Mouse (Mus musculus): ENCODE results near the gene Dnah11.
"Not testable (repeated sequence)": the region's sequence is repeated elsewhere in the genome, so short reads cannot be mapped to it uniquely, and the experiment has no call there.

Dnah11 gene

GRCm38 (mm10) chr12:117980315-117980714, 218.5 kb downstream of the Dnah11 start:
- no peak for DNase-seq (ENCODE audit: extremely low spot score)

DNA sequence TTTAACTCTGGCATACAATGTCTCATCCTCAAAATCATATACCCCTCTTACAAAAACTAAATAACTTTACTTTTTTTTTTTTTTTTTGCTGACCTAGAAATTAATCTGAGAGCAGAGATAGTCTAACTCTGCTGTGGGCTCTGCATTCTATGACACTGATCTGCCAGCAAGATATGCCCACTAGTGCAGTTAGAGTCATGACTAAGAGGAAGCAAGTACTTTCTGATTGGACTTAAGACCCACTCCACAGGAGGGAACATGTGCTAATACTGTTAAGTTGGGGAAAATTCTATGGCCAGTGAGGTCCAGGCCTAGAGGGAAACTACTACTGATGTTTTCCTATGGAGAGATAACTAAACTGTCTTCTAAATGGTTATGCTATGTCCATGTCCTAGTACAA, 225.1 kb downstream of the Dnah11 start:
- DNase-seq (ENCODE audit: extremely low spot score), result no peak

DNA sequence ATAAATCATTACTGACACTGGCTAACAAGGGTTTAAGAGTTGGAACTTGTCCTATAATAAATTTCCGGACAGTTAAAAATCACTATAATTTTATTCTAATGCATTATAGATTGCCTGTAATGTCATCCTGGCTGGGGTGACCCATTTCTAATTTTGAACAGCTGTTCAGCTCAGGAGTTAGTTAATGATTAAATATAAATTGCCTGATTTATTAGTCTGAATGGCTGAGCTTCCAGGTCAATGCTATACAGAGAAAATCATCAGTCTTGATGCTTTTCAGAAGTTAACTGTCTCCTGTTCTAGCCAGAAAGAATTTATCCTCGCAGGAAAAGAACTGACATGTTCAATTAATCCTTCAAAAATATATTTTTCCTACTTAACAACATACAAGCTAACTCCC, 236.1 kb downstream of the Dnah11 start:
- DNase-seq (ENCODE audit: extremely low spot score), result no peak

- no peak for DNase-seq (ENCODE audit: extremely low spot score)
These were observed 239.6 kb downstream of the Dnah11 start for GRCm38 (mm10) chr12:117959213-117959612.

- DNase-seq (ENCODE audit: extremely low spot score), result peak; percentile 3
These were observed 251.8 kb downstream of the Dnah11 start for GRCm38 (mm10) chr12:117946823-117947704.

DNA sequence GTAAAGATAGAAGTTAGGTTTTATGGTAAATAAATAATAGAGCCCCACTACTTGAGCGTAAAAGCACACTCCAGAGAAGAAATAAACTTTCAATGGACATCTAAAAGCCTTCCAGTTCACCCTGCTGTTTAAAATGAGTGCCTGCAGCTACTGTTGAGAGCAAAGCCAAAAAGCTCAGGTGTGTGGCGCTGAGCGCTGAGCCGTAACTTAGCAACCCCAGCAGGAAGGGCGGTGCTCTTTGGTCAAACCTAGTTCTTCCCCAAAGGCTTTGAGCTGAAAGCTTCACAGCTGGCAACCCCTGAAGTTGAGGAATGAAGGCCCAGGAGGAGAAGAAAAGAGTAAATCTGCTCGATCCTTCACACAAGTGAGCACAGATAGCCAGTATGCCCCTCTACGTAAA, 256.9 kb downstream of the Dnah11 start:
- no peak for DNase-seq (ENCODE audit: extremely low spot score)

DNA sequence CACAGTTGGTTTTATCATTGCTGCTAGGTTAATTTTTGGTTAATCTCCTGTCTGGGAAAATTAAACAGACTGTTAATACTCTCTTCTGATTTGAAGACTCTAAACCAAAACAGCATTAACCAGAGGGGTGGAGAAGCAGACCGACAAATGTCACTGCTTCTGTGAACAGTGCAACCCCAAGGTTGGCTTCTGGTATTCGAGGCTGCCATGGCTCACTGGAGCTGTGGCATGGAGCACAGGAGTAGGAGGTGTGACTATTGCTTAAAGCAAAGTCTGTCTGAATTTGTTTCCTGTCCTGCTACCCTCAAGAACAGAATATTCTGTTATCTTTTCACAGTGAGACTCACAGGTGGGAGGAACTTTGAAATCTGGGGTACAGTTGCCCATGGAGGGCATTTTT, 260.6 kb downstream of the Dnah11 start:
- no peak for DNase-seq (ENCODE audit: extremely low spot score)

DNA sequence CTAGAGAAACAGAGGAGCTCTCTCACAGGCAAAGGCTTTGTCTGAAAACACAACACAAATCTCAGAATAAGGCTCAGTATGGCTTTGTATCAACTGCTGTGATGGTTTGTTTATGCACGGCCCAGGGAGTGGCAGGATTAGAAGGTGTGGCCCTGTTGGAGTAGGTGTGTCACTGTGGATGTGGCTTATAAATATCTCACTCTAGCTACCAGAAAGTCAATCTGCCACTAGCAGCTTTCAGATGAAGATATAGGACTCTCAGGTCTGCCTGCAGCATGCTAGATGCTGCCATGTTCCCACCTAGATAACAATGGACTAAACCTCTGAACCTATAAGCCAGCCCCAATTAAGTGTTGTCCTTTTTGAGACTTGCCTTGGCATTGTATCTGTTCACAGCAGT, 266.8 kb downstream of the Dnah11 start:
- DNase-seq (ENCODE audit: extremely low spot score), result no peak

GRCm38 (mm10) chr12:117929768-117930167, 269.1 kb downstream of the Dnah11 start:
- no peak for DNase-seq (ENCODE audit: extremely low spot score)

DNA sequence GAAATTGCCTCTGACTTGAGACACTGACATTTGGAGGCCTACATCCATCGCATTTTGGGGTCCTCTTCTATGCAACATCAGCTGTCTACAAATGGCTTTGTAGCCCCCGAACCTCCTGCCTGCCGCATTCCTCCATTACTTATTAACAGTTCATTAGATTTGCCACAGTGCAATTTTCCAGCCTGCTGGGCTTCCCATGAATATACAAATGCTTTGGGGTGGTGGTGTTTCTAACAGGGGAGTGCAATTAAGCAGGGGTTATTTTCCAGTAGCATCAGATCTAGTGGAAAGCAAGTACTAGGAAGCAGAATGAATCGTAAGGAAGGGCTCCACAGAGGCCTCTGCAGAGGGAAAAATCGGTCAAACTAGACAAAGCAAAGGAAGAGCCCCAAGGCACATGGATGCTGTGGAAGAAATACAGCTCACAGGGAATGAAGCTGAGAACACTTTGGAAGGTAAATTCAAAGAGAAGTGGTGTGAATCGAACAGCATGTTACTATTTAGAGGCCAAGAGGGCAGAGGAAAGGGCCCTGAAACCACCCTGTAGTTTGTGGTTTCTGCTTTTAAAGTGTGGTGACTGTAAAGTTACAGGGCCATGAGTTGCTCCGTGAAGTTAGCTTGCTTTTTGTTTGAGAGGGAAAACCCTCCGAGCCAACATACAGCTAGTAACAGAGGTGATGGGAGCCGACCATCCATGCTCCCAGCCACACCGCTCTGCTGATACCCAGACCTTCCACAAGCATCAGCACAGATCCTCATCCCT, 282.8 kb downstream of the Dnah11 start:
- peak; percentile 19 for DNase-seq (ENCODE audit: extremely low spot score)

DNA sequence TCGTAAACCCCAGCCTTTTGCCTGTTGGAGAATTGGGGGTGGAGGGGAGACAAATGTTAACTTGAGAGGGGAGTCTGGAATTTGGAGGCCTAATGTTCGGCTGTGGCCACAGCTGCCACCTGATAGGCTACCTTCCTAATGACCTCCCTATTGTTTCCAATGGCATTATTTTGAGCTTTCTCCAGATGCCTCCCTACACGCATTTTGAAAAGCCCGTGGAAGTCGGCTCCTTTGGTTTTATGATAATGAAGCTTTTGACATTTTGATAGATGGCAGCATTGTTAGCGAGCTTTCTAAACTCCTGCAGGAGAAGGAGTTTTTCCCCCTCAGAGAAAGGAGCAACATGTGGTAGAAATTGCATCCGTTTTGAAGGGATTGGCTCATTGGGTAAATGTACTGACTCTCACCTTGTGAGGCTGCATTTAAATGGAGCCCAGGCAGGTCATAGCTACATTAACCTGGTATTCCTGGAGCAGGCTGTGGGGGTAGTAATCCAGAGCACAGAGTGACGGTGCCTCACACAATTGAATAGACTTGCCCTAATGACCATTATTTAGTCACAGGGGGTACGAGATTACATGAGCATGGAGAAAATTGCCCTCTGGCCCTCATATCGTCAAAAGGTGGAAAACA, 284.1 kb downstream of the Dnah11 start:
- peak; percentile 22 for DNase-seq (ENCODE audit: extremely low spot score)

DNA sequence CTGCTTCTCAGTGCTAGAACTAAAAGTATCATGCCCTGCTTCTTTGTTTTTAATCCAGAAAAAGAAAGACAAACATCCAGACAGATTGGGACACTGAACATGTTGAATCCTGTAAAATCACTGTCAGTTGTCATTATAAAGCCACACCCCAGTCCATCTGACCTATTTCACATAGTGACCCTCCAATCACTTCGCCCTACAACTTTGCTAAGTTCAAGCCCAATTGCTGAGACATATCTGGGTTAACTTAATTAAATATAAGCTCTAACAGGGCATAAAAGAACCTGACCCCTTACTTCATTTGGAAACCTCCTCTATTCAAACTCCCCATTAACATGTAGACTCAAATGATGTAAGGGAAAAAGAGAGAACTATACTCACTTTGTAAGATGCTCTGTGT, 287.4 kb downstream of the Dnah11 start:
- no peak for DNase-seq (ENCODE audit: extremely low spot score)

GRCm38 (mm10) chr12:117905232-117905840, 293.5 kb downstream of the Dnah11 start:
- not testable (repeated sequence) for DNase-seq (ENCODE audit: extremely low spot score)

- no peak for DNase-seq (ENCODE audit: extremely low spot score)
These were observed 295.2 kb downstream of the Dnah11 start for GRCm38 (mm10) chr12:117903671-117904070.

DNA sequence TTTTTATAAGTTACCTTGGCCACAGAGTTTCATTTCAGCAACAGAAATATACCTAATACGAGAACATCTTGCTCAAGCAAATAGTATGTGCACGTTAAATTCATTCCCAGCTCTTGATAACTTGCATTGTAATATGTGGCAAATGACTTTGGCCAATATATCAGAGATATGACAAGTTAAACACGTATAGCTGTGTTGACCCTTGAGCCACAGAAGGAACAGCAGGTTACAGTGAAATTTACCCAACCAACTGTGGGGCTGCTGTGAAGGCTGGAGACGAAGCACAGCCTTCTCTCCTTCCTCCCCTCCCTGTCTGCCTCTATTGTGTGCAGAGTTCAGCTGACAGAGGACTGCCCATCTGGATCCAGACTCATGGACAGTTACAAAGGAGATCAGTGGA, 297.5 kb downstream of the Dnah11 start:
- DNase-seq (ENCODE audit: extremely low spot score), result not testable (repeated sequence)

GRCm38 (mm10) chr12:117900798-117901197, 298.0 kb downstream of the Dnah11 start:
- not testable (repeated sequence) for DNase-seq (ENCODE audit: extremely low spot score)

GRCm38 (mm10) chr12:117887422-117887821, 311.4 kb downstream of the Dnah11 start:
- no peak for DNase-seq (ENCODE audit: extremely low spot score)

DNA sequence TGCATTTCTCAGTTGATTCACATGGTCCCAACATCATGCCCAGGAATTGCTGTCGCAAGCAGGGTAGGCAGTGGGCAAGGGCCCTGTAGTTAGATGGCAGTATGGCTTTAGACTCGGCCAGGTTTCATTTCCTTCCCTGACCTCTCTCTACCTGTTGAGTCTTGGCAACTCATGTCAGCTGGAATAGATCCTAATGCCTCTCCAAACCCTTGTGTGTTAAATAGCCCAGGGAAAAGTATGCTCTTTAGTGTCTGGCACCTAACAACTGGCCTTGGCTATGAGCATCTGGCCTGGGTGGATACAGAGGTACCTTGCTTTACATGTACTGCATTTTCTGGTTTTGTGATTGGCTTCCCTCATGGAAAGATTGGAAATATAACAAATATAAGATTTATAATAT, 314.2 kb downstream of the Dnah11 start:
- no peak for DNase-seq (ENCODE audit: extremely low spot score)

GRCm38 (mm10) chr12:117878341-117878740, 320.5 kb downstream of the Dnah11 start:
- DNase-seq (ENCODE audit: extremely low spot score), result no peak

GRCm38 (mm10) chr12:117872265-117872664, 326.6 kb downstream of the Dnah11 start:
- DNase-seq (ENCODE audit: extremely low spot score), result no peak

GRCm38 (mm10) chr12:117867708-117868564, 330.9 kb downstream of the Dnah11 start:
- no peak for DNase-seq (ENCODE audit: extremely low spot score)

All from embryo, embryonic 9.5 days (tissue).